Mouse (Mus musculus): ENCODE measurements around the gene Rdh19.
A peak's percentile ranks its signal among the peaks of the same experiment; 100 is the strongest.
"Not testable (repeated sequence)": the region's sequence is repeated elsewhere in the genome, so short reads cannot be mapped to it uniquely, and the experiment has no call there.

The Rdh19 gene

DNA sequence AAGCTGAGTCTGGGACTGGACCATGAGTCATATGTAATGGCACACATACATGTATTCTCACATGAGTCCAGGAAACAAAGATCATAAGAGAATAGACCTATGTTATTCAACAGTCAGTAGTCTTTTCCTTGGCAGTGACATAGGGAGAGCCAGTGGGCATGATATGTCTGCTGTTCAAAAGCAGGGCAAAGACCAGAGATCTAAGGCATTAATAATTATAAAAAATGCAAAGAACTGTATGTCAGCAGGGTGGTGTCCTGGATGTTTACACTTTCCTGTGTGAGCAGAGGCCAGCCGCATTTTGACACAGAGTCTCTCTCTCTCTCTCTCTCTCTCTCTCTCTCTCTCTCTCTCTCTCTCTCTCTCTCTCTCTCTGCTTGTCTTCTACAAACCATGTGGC is at the start of gene Rdh19:
TSS of gene Rdh19 (plus strand) at position 301 of the 400 bp plus-strand sequence.
- no peak for DNase-seq

DNA sequence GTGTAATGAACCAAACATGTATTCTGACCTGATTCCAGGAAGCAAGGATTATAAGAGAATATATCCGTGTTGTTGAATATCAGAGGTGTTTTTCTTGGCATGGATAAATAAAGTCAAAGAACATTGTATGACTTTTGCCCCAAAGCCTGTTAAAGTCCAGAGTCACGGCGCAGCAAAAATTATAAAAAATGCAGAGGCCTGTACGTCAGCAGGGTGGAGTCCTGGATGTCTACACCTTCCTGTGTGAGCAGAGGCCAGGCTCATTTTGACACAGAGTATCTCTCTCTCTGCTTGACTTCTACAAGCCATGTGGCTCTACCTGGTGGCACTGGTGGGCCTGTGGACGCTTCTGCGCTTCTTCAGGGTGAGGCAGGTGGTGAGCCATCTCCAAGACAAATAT is 48.8 kb upstream of the Rdh19 start, which contains the start of gene Rdh16:
TSS of gene Rdh16 (plus strand) at position 262 of the 400 bp plus-strand sequence.
- no peak for DNase-seq

DNA sequence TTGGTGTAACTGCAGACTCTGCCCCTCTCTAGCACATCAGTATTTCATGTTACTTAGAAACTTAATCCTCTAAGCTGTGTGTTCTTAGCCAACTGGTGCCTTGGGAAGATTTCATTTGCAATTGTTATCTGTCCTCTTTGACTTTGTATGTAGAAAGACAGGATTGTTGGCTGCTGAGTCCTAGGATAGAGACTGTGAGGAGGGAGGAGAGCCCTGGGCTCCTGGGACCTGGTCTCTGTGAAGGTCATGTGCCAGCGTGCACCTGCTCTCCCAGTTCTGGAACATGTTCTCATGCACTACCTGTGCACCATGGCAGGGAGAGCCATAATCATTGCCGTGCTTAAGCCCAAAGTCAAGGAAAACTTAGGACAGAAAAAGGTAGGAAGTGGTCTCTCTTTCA is 48.1 kb upstream of the Rdh19 start:
- no peak for DNase-seq

DNA sequence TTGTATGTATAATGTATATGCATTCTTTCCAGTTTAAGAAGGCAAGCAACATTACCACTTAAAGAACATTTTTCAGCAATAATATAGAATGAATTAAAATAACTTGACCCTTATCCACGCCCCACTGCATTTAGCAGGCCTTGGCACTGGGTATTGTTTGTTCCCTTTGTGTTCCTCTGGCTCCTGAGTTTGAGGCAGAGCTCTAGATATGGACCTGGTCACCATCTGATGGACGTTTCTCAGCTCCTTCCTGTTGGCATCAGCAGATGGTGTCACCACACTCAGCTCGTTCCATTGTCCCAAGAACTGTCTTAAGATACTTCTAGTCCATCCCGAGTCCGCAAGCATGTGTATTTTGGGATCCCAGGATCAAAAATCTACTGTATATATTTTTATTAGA is 47.5 kb upstream of the Rdh19 start:
- DNase-seq = no peak

DNA sequence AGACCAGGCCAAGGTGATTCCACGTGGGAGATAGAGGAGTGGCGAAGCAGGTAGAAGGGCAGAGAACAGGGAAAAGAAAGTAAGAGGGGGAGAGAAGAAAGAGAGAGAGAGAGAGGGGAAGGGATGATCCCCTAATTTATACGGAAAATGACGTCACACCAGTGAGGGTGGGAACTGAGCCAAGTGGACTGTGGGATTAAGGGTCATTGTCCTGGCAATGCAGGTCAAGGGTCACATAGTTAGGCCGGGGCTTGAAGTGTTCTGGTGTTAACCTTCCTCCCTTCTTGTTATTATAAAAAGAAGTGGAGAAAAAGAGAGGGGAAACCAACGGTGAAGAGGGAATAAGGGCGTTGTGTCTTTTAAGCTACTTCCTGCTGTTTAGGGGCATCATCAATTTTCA is 45.3 kb upstream of the Rdh19 start:
- DNase-seq = no peak

DNA sequence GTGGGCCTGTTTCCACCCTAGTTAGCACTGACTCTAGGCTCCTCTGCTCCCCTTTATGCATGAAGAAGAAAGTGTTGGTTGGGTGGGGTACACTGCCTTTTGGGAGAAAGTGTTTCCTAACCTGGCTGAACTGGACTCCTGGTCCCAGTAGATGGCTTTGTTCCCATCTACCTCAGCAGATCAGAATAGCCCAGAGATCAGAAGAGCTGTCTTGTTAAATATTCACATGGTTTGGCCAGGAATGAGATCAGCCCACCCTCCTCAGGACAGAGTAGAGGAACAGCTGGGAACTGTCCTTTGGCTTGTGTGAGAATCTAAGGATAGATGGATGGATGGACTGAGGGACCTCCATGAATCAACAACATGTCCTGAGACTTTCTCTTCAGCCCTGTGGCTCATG is 33.8 kb upstream of the Rdh19 start:
- DNase-seq = no peak

DNA sequence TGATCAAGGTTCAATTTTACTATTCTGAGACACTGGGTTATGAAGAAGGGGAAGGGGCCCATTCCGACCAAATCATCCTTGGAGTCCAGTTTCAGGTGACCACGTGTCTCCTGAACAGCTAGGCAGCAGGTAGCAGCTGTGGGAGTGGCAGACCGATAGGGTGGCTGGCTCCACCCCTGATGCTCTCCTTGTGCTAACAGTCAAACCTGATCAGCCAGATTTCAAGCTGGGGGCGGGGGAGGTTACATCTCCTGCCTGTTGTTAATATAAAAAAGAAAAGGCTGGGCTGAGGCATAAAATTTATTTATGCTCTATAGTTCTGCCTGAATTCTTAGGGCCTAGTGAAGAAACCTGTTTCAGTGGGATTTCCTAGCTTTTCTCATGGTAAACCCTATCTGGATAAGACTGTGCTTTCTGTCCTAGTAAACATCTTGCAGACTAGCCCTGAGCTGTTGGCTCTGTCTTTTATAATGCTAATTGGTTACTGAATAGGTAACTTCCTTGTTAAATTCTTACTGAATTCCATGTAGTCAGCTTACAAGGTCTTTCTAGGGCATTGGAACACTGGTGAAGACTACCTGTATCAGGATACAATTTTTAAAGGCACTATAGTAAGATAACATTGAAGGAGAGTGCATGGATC is 32.3 kb upstream of the Rdh19 start:
- DNase-seq = not testable (repeated sequence)

DNA sequence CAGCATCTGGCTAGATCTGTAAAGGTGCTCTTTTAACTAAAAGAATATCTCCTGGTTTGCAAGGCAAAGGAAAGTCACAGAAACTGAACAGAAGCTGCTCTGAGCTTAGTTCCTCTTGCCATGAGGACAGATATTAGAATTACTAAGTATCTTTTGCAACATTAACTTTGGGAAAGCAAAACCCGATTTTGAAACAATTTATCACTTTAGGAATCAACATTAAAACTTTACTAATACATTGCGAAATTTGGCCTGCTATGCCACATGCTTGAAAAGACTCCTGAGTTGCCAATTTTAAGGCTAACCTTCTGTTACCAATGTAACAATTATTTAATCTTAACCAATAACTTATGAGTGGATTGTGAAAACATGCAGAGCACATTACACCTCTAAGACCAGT is 27.9 kb upstream of the Rdh19 start:
- DNase-seq = not testable (repeated sequence)

DNA sequence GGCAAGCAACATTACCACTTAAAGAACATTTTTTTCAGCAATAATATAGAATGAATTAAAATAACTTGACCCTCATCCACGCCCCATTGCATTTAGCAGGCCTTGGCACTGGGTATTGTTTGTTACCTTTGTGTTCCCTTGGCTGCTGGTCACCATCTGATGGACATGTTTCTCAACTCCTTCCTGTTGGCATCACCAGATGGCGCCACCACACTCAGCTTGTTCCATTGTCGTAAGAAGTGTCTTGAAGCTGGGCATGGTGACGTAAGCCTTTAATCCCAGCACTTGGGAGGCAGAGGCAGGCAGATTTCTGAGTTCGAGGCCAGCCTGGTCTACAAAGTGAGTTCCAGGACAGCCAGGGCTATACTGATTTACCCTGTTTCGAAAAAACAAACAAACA is 24.3 kb upstream of the Rdh19 start:
- DNase-seq = peak; percentile 25

DNA sequence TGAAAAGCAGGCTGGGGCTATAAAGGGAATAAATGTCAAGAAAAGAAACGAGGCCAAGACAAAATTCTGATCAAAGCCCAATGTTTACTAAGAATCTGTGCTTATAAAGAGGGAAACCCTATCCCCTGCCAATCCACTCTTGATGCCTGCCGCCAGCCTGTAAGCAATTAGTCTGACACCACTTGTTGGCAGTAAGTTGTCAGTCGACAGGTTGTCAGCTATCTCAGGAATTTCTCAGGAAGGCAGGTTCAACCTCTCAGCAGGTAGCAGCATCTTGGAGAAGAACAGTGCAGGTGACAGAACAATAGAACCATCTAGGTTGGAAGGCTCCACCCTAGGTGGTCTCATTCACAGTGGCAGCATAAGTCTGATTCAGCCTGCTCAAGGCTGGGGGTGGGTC is 20.6 kb upstream of the Rdh19 start:
- DNase-seq = no peak

DNA sequence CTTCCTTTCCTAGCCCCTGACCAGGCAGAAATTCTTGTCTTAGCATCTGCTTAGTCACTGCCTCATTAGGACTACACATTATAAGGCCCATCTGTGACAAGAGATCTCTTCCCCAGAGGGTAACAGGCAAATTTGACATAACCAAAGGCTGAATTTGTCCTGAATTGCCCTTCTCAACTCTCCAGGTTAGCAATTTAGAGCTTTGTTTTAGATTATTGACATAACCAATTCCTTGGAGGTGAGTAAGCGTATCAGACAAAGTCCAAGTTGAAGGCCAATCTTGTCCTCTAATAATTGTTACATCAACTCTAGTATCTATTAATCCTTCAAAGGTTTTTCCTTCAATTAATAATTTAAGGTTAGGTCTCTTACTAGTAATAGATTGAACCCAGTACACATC is 15.5 kb upstream of the Rdh19 start:
- DNase-seq = not testable (repeated sequence)

DNA sequence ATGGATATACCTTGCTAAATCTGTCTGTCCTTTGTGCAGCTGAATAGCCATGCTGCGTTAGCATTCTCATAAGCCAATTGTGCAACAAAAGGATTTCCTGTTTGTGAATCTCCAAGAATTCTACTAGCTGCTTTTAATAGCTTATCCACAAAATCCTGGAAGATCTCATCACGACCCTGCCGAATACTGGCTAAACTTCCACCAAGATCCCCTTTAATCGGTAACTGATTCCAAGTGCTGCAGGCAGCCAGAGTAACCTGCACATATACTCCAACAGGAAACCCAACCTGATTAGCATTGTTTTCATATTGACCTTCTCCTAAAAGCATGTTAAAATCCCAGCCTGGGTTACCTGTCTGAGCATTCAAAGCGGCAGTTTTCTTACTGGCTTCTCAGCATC is 14.4 kb upstream of the Rdh19 start:
- no peak for DNase-seq

DNA sequence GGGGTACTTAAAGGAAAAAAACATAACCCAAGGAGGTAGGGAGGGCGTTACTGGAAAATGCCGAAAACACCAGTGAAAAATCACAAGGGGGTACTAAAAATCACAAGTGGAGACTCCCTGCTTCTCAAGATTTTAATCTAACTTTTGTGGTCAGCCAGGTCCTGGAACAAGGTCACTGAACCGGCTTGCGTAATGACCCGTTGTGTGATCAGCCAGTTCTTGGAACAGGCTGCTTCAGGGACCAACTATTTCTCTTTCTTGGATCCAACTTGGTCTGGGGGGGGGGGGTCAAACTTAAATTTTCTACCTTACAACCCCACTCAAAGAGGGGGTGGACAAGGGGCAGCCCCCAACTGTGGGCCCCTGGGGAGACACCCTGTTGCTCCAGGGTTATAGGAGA is 11.9 kb upstream of the Rdh19 start:
- DNase-seq = not testable (repeated sequence)

DNA sequence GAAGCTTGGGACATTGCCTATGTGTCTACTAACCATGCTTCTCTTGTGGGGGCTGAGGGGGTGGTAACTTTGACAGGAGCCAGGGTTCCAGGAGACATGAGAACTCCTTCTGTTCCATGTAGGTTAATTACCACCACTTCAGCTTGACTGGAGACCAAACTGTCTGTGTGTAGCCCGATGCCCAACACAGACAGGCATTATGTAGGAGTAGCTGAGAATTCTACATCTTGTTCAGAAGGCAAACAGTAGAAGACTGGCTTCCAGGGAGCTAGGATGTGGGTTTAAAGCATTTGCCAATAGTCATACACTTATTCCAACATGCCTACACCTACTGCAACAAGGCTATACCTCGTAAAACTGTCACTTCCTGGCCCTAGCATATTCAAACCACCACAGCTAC is 11.2 kb upstream of the Rdh19 start:
- no peak for DNase-seq

DNA sequence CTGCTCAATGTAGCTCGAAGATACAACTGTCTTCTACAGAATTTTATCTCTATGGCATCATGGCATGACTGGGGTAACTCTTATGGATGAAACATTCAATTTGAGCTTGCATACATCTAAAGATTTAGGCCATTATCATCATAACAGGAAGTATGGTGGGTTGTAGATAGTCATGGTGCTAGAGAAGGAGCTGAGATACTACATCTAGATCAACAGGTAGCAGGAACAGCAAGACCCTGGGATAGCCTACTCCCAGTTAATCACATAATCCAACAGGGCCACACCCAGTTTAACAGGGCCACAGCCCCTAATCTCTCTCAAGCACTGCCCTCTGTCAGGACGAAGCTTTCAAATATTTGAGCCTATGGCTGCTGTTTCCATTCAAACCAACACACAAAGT is 9.0 kb upstream of the Rdh19 start:
- DNase-seq = no peak

DNA sequence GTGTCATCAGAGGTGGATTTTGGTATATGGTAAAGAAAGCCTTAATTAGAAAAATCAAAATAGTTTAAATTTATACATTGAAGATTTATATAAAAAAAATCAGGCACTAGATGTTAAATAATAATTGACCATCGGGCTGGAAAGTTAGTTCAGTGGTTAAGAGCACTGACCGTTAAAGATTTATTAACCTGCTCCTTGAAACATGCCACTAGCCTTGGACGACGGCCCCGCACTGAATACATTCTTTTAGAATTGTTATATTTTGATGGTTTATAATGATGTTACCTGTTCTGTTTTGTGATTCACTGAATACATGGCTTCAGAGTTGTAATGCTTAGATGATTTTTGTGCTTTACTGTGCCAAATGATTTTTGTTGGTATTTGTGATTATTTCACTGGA is 3.8 kb upstream of the Rdh19 start:
- DNase-seq = not testable (repeated sequence)

DNA sequence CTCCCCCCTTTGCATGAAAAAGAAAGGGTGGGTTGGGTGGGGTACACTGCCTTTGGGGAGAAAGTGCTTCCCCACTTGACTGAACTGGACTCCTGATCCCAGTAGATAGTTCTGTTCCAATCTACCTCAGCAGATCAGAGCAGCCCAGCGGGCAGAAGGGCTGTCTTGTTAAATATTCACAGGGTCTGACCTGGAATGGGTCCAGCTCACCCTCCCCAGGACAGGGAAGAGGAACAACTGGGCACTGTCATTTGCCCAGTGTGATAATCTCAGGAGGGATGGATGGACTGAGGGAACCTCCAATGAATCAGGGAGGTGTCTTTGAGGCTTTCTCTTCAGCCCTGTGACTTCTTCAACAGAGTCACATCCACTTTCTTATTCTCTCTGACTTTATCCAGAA is 1.6 kb upstream of the Rdh19 start:
- DNase-seq = no peak

DNA sequence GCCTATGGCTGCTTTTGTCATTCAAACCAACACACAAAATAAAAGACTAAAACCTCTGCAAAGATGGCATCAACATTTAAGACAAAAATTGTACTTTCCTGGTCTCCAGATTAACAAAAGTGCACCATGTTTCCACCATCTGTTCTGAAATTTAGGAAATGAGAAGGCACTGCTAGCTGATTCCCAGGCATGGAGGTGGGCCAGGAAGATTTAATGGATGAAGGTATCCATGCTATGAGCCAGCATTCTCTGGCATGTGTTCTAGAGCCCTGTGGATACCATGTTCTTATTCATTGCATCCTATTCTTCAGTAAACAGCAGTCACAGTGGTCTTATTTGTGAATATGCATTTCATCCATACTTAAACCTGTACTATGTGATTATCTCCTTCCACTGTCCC is 6.6 kb downstream of the Rdh19 start:
- DNase-seq = no peak

DNA sequence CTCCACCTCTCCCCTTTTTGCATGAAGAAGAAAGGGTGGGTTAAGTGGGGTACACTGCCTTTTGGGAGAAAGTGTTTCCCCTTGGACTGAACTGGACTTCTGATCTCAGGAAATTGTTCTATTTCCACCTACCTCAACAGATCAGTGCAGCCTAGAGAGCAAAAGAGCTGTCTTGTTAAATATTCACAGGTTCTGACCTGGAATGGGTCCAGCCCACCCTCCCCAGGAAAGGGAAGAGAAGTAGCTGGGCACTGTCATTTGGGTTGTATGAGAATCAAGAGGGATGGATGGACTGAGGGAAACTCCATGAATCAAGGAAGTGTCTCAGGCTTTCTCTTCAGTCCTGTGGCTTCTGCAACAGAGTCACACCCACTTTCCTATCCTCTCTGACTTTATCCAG is 15.2 kb downstream of the Rdh19 start:
- no peak for DNase-seq

DNA sequence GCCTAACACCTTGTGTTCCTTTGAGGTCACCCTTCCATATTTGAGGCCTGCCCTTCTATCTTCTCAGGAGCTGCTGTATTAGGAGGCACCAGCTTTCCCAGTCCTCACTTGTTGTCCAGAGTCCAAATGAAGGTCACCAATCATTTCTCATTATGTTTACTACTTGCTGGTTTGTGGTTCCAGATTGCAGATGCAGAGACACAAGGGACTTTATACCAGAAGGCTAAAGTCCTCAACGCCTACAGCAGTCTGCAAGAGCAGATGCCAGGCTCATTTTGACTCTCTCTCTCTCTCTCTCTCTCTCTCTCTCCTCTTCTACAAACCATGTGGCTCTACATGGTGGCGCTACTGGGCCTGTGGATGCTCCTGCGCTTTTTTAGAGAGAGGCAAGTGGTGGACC is 16.5 kb downstream of the Rdh19 start, which contains the start of gene Rdh16f2:
TSS of gene Rdh16f2 (plus strand) at position 243 of the 400 bp plus-strand sequence.
- no peak for DNase-seq

DNA sequence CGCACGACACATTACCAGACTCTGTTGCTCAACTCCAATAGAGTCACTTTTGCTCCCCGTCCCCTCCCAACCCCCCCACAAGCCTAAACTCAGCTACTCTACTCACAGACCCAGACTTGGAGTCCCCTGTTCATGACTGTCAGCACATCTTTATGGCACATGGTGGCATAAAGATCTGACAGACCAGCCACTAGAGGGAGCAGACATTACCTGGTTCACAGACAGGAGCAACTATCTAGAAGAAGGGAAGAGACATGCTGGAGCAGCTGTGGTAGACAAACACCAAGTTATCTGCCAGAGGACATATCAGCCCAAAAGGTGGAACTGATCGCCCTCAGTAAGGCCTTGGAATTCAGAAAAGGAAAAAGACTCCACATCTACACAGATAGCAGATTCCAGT is 22.8 kb downstream of the Rdh19 start:
- peak; percentile 31 for DNase-seq

DNA sequence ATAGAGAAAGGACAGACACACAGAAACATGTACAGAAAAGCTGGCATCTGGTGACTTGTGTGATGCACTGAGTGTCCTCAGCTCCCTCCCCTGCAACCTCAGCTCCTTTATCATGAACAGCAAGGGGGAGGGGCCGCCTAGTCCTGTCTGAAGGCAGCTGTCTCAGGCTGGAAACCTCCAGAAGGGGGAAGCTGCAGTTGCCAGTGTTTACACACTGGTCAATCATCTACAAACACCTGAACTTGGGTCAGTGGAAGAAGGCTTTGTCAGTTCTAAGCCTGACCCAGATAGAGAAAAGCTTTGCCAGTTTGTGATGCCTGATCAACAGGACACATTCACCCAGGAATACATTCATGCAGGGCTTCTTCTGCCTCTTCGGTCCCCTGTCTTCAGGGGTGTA is 28.0 kb downstream of the Rdh19 start:
- peak; percentile 9 for DNase-seq

DNA sequence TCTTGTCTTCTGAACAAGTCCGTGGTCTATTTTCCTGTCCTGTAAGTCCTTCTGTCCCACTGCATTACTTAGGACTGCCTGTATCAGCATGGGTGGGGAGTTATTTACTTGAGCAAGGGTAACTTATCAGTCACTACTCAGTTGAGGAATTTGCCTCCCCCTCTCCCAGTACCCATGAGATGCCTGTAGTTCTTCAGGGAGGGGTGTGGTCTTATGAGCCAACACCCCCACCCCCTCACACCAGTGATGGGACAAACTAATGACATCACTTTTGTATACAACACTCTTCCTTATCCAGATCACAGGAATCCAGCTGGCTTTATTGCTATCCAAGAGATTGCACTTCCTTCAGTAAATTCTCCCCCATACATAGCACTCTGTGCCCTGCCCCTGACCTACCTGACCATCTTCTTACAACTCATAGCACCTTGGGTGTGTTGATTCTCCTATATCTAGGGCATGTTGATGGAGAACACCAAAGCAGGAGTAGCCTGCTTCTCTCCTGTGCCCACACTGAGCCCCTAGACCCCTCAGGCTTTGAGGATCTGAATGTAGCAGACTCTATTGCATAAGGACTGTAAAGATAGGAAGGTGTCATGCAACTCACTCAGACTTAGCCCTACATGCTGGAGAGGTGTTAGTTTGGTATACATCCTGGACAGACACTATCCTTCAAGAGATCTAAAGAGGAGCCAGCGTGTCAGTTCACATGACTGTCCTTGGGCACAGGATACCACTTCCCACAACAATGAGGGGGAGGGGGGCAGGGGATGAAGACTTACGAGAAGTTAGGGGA is 28.7 kb downstream of the Rdh19 start:
- no peak for DNase-seq

DNA sequence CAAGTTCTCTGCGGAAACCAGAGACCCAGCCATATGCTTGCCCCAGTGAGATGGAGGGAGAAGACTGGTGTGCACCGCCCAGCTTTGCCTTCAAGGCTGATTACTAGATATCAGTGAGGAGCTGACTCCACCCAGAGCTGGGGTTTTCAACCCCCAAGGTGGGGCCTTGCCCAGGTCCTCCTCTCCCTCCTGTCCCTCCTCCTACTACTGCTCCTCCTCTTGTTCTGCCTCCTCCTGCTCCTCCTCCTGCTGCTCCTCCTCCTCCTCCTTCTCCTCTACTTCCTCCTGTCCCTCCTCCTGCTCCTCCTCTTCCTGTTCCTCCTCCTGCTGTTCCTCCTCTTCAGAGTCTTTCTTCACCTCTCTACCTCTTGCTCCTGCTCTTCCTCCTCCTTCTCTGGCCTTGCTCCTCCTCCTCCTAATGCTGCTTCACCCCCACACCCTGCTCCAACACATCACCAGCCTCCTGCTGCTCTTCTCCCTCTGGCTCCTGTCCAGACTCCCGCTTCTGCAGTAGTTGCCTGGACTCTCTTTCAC is 29.5 kb downstream of the Rdh19 start:
- no peak for DNase-seq

Data from embryo, embryonic 11 days (tissue).